Mouse (Mus musculus): ENCODE results near the gene Secisbp2.

DNA sequence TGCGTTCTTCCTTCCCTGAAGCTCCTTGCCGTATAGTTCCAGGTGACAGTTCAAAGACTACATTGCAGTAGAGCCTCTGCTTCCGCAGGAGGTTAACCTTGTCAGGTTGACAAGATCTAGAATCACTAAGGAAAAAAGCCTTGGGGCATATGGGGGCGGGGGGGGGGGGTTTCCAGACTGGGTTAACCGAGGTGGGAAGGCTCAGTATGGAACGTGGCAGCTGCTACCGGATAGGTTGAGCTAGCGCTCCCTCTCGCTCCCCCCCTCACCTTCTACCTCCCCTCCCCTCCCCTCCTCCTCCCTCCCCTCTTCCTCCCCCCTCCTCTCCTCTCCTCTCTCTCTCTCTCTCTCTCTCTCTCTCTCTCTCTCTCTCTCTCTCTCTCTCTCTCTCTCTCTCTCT is 32.9 kb upstream of the Secisbp2 start:
- no peak for TF ChIP-seq CHD2 (IDR thresholded peaks at IDR 0.05; ENCODE audit: low read length)
- no peak for TF ChIP-seq POLR2A (IDR thresholded peaks at IDR 0.05; ENCODE audit: low read depth, low read length)
- TF ChIP-seq CTCF (conservative IDR thresholded peaks at IDR 0.05 in 1 of 2, IDR thresholded peaks at IDR 0.05 in 1 of 2; ENCODE audit: low read depth in 2 of 2, low read length in 2 of 2), result no peak
- no peak for TF ChIP-seq BHLHE40 (IDR thresholded peaks at IDR 0.05; ENCODE audit: low read depth, low read length)
- TF ChIP-seq NELFE (IDR thresholded peaks at IDR 0.05; ENCODE audit: low read depth, low read length), result no peak
- no peak for TF ChIP-seq IRF4 (IDR thresholded peaks at IDR 0.05; ENCODE audit: low read depth, low read length)
- no peak for TF ChIP-seq EP300 (IDR thresholded peaks at IDR 0.05; ENCODE audit: low read length)
- TF ChIP-seq MYC (IDR thresholded peaks at IDR 0.05; ENCODE audit: low read depth, low read length), result no peak
- TF ChIP-seq RAD21 (IDR thresholded peaks at IDR 0.05; ENCODE audit: low read depth, low read length), result no peak
- TF ChIP-seq ETS1 (conservative IDR thresholded peaks at IDR 0.05; ENCODE audit: low read depth, low read length), result no peak
- TF ChIP-seq E2F4 (IDR thresholded peaks at IDR 0.05; ENCODE audit: insufficient replicate concordance, low read depth, low read length), result no peak
- TF ChIP-seq ZNF384 (IDR thresholded peaks at IDR 0.05; ENCODE audit: low read depth, low read length), result no peak
- TF ChIP-seq MEF2A (IDR thresholded peaks at IDR 0.05; ENCODE audit: borderline replicate concordance, low read depth, low read length), result no peak

Data from CH12.LX (cell line).